ENCODE assay signal across 14 mouse cellular contexts in the genomic region with DNA sequence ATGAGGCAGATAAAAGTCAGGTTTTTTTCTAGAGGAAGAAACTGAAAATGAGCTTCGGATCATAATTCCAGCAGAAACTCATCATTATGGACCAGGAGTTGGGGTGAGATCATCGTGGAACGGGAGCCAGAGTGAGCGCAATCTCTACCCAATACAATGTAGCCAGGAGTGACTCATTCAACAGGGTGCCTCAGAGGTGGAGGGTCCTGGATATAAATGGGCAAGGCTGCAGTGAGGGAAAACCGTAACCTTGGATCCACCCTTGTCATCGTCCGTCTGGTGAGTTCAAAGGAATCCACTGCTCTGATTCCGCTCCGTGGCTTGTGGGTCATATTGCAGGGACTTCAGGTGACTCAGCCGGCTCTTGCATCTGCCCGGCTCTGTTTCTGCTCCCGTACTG.
DNase-seq lines count a peak whose midpoint lies in the region; ATAC-seq and TF ChIP-seq lines count a peak whose summit lies in the region.
"Had no signal": no experiment of that assay in that cellular context is flagged by ENCODE, and none has a peak within 500 bp of the region (broad histone marks: within the 10 kb centered on the region; RNA-seq: fewer than 3 reads in every experiment).

No protein-coding gene starts in this region.

- in situ Hi-C loops in Patski (cut with MboI; ENCODE audit: low pct_unique_long_range_greater_than_20kb): no loop called here

- no peak for TF ChIP-seq CTCF in Patski (IDR thresholded peaks at IDR 0.05)
- TF ChIP-seq CTCF in cerebellum, adult 2 months (IDR thresholded peaks at IDR 0.05; ENCODE audit: borderline replicate concordance, insufficient read depth, low read depth, low read length): no peak

- TF ChIP-seq POLR2A in cerebellum, adult 2 months (IDR thresholded peaks at IDR 0.05; ENCODE audit: borderline replicate concordance, insufficient read depth, low read length): no peak

- 83% methylated on average over 12 of the region's 12 CpGs for WGBS in cerebellum, adult 2 months
- 92% methylated on average over 12 of the region's 12 CpGs for WGBS in midbrain, embryonic 10.5 days

- H3K27me3 ChIP-seq in Patski: no peaks in the 10 kb centered on the region
- H3K27me3 ChIP-seq in cerebellum, adult 2 months (ENCODE audit: control insufficient read depth, insufficient read depth, low read length): no peaks in the 10 kb centered on the region
- no peaks in the 10 kb centered on the region for H3K27me3 ChIP-seq in midbrain, embryonic 10.5 days (ENCODE audit: low read depth, poor library complexity, severe bottlenecking)
- H3K27me3 ChIP-seq: CH12.LX; liver, embryonic 15.5 days had no signal

- POLR2A ChIA-PET in Patski (lab: Charles Lee): no interaction called here

- H3K9me3 ChIP-seq in midbrain, embryonic 10.5 days (replicated peaks): 0 out of 2 replicates have a peak, but pooled peaks cover 3% of the 10 kb centered on the region
- H3K9me3 ChIP-seq: embryonic facial prominence, embryonic 10.5 days; limb, embryonic 10.5 days; liver, embryonic 15.5 days had no signal

- H3K4me3 ChIP-seq in cerebellum, adult 2 months (replicated peaks; ENCODE audit: insufficient read depth, low read depth, low read length): no peak overlapping the region
- no peak overlapping the region for H3K4me3 ChIP-seq in midbrain, embryonic 10.5 days
- H3K4me3 ChIP-seq: embryonic facial prominence, embryonic 10.5 days; limb, embryonic 10.5 days; liver, embryonic 15.5 days had no signal

- DNase-seq in 3T3-L1 (ENCODE audit: low read depth, low spot score) (peak; percentile 8), Patski (ENCODE audit: low read depth, low spot score) (peak; percentile 13)
- DNase-seq in gastrocnemius, postnatal 36 days: peak; percentile 11 to 22
- DNase-seq in heart, postnatal 10 days: peak; percentile 24 to 33
- no peak for DNase-seq in cerebellum, adult 2 months
- no peak for DNase-seq in midbrain, embryonic 10.5 days (ENCODE audit: low spot score)
- DNase-seq: cerebellum, adult 9-11 months had no signal

- CTCF ChIA-PET in Patski (lab: Charles Lee): interaction anchor here (1.3 kb wide), 1 partner anchor 19 kb away, joined by 3 read pairs; no protein-coding TSS in a partner anchor

- intact Hi-C loops in gastrocnemius, postnatal 36 days (cut with DNase I): no loop called here
- intact Hi-C loops in heart, postnatal 10 days (cut with DNase I): no loop called here

- no peaks in the 10 kb centered on the region for H3K4me1 ChIP-seq in cerebellum, adult 2 months (ENCODE audit: control insufficient read depth, insufficient read depth, low read length)
- peaks cover 3% of the 10 kb centered on the region; the same call in 1 of the 2 replicates for H3K4me1 ChIP-seq in midbrain, embryonic 10.5 days
- H3K4me1 ChIP-seq: liver, embryonic 15.5 days had no signal

- ATAC-seq in Patski: peak; percentile 74
- ATAC-seq in inflammation-experienced regulatory T-cells, adult 6 months: no peak

- no peaks in the 10 kb centered on the region for H3K36me3 ChIP-seq in midbrain, embryonic 10.5 days
- H3K36me3 ChIP-seq: embryonic facial prominence, embryonic 10.5 days; limb, embryonic 10.5 days; liver, embryonic 15.5 days had no signal

- H3K27ac ChIP-seq in cerebellum, adult 2 months (ENCODE audit: insufficient read depth, low read length): no peak overlapping the region
- no peak overlapping the region for H3K27ac ChIP-seq in midbrain, embryonic 10.5 days (replicated peaks)
- H3K27ac ChIP-seq: embryonic facial prominence, embryonic 10.5 days; hindbrain, embryonic 14.5 days; limb, embryonic 10.5 days; liver, embryonic 15.5 days; macrophage had no signal

Comparison
In these comparisons a context has a peak if more than half of its experiments do, and no peak if none do; other contexts are left out.
1. DNase-seq: peak in 3T3-L1 (single experiment), Patski (single experiment), gastrocnemius, postnatal 36 days (2 of 2) and heart, postnatal 10 days (2 of 2); none in cerebellum, adult 2 months (0 of 2) and midbrain, embryonic 10.5 days (single experiment).